Mouse (Mus musculus) myocyte (in vitro differentiated cells): ENCODE results near the gene St5.

ENCODE experiments used
- MAX ChIP-seq: IDR thresholded peaks from one replicate; pipeline ENCODE4 v1.6.1; 2011; ENCODE audit warnings: low read depth, mild to moderate bottlenecking, control low read depth
- MYOG ChIP-seq, 3 experiments: IDR thresholded peaks; one replicate each; pipeline ENCODE4 v1.6.1; 2011; ENCODE audit warnings: control low read depth in 2 of 3, low read depth in 2 of 3, mild to moderate bottlenecking in 2 of 3; ENCODE audit not compliant: insufficient read length in 2 of 3, control insufficient read depth in 1 of 3, insufficient read depth in 1 of 3
- POLR2A ChIP-seq: IDR thresholded peaks from one replicate; pipeline ENCODE4 v1.6.1; 2011; ENCODE audit warnings: low read depth, mild to moderate bottlenecking, control low read depth, moderate library complexity; ENCODE audit not compliant: insufficient read length
- POLR2AphosphoS2 ChIP-seq: IDR thresholded peaks from one replicate; pipeline ENCODE4 v1.6.1; 2011; ENCODE audit warnings: low read depth, control low read depth; ENCODE audit not compliant: insufficient read length
- USF1 ChIP-seq: IDR thresholded peaks from one replicate; pipeline ENCODE4 v1.6.1; 2011; ENCODE audit warnings: low read depth, mild to moderate bottlenecking, control low read depth, moderate library complexity

DNA sequence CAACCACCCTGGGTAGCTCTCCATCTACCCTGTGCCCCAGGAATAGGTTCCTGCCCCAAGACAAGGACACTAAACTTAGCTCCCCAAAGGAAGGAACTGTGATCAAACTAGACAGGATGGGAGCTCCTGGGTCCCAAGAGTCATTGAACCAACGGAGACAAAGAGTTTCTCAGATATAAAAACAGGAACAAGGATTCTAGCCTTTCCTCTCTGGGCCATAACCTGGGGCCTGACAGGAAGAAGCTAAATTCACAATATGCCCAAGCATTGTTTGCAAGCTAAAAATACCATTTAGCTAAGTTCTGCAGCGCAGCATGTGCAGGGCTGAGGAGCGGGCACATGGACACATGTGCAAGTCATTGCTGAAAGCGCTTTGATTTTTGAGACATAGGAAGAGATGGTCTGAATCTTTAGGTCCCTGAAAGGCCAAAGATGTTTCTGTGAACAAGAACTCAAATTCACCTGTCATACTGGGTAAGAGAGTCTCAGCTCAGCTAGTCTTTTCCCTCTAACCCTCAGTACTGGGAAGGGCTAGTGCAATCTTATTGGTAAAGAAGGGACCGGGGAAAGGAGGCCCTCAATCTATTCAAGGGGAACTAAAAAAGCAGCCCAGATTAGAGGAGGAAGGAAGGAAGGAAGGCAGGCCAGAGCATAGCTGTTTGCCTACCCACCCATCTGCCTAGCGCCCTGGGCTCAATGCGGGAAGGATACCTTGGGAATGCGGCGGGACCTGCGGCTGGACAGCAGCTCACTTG, 161.6 kb downstream of the St5 start:
- TF ChIP-seq POLR2AphosphoS2 = no peak
- no peak for TF ChIP-seq POLR2A
- no peak for TF ChIP-seq USF1
- TF ChIP-seq MYOG (IDR thresholded peaks at IDR 0.05; ENCODE audit: control insufficient read depth in 1 of 3, insufficient read depth in 1 of 3, insufficient read length in 2 of 3, low read depth in 2 of 3) = no peak
- no peak for TF ChIP-seq MAX
